Mouse (Mus musculus): ENCODE measurements at regions not wholly inside any gene's neighbourhood (a gene's known extent, or its start where the extent isn't known, plus 50 kb on each side); places are given as distances from the start of the nearest gene placed in this dataset.

- H3K4me1 ChIP-seq (ENCODE audit: control insufficient read depth, insufficient read depth, low read length), result no peaks in the 10 kb centered on the region
- no peaks in the 10 kb centered on the region for H3K9me3 ChIP-seq (replicated peaks; ENCODE audit: control insufficient read depth, low read length)
- no peak overlapping the region for H3K27ac ChIP-seq (ENCODE audit: low read depth, low read length)
- 53% methylated on average over 3 of the region's 3 CpGs for WGBS (ENCODE audit: insufficient replicate concordance)
- H3K9ac ChIP-seq (ENCODE audit: low read depth, low read length), result no peak overlapping the region
- H3K4me3 ChIP-seq (ENCODE audit: low read depth, low read length), result no peak overlapping the region
- no peaks in the 10 kb centered on the region for H3K27me3 ChIP-seq (ENCODE audit: control insufficient read depth, insufficient read depth, low read length)
- no peaks in the 10 kb centered on the region for H3K36me3 ChIP-seq (ENCODE audit: control insufficient read depth, insufficient read depth, low read length)
- ATAC-seq (replicated peaks; ENCODE audit: insufficient number of reproducible peaks, low FRiP score, low TSS enrichment), result no peak
- H3K4me2 ChIP-seq, result no peak overlapping the region
These were observed 325.8 kb upstream of the 2610001J05Rik start for GRCm38 (mm10) chr6:14197107-14197506.

- no peaks in the 10 kb centered on the region for H3K4me1 ChIP-seq (ENCODE audit: control insufficient read depth, insufficient read depth, low read length)
- ATAC-seq (replicated peaks; ENCODE audit: insufficient number of reproducible peaks, low FRiP score, low TSS enrichment), result no peak
- no peak overlapping the region for H3K4me2 ChIP-seq
- H3K4me3 ChIP-seq (ENCODE audit: low read depth, low read length), result no peak overlapping the region
- no peaks in the 10 kb centered on the region for H3K27me3 ChIP-seq (ENCODE audit: control insufficient read depth, insufficient read depth, low read length)
- H3K27ac ChIP-seq (ENCODE audit: low read depth, low read length), result no peak overlapping the region
- no peaks in the 10 kb centered on the region for H3K36me3 ChIP-seq (ENCODE audit: control insufficient read depth, insufficient read depth, low read length)
- H3K9ac ChIP-seq (ENCODE audit: low read depth, low read length), result no peak overlapping the region
- H3K9me3 ChIP-seq (replicated peaks; ENCODE audit: control insufficient read depth, low read length), result no peaks in the 10 kb centered on the region
- 82% methylated on average over 5 of the region's 5 CpGs for WGBS (ENCODE audit: insufficient replicate concordance)
These were observed 324.0 kb upstream of the 2610001J05Rik start for GRCm38 (mm10) chr6:14195351-14195750.

- H3K4me3 ChIP-seq (ENCODE audit: low read depth, low read length), result no peak overlapping the region
- H3K9ac ChIP-seq (ENCODE audit: low read depth, low read length), result no peak overlapping the region
- H3K36me3 ChIP-seq (ENCODE audit: control insufficient read depth, insufficient read depth, low read length), result no peaks in the 10 kb centered on the region
- no peaks in the 10 kb centered on the region for H3K27me3 ChIP-seq (ENCODE audit: control insufficient read depth, insufficient read depth, low read length)
- no peaks in the 10 kb centered on the region for H3K4me1 ChIP-seq (ENCODE audit: control insufficient read depth, insufficient read depth, low read length)
- H3K27ac ChIP-seq (ENCODE audit: low read depth, low read length), result no peak overlapping the region
- WGBS (ENCODE audit: insufficient replicate concordance), result 75% methylated on average over 4 of the region's 4 CpGs
- no peaks in the 10 kb centered on the region for H3K9me3 ChIP-seq (replicated peaks; ENCODE audit: control insufficient read depth, low read length)
- no peak overlapping the region for H3K4me2 ChIP-seq
- ATAC-seq (replicated peaks; ENCODE audit: insufficient number of reproducible peaks, low FRiP score, low TSS enrichment), result no peak
These were observed 320.2 kb upstream of the 2610001J05Rik start for GRCm38 (mm10) chr6:14191387-14192023.

- no peaks in the 10 kb centered on the region for H3K4me1 ChIP-seq (ENCODE audit: control insufficient read depth, insufficient read depth, low read length)
- 62% methylated on average over 2 of the region's 2 CpGs for WGBS (ENCODE audit: insufficient replicate concordance)
These were observed 314.7 kb upstream of the 2610001J05Rik start for GRCm38 (mm10) chr6:14185921-14186420.

GRCm38 (mm10) chr6:14147370-14147769, 276.1 kb upstream of the 2610001J05Rik start:
- no peak overlapping the region for H3K9ac ChIP-seq (ENCODE audit: low read depth, low read length)
- H3K27ac ChIP-seq (ENCODE audit: low read depth, low read length), result peak overlapping the region; percentile 46
- H3K9me3 ChIP-seq (replicated peaks; ENCODE audit: control insufficient read depth, low read length), result no peaks in the 10 kb centered on the region
- peak overlapping the region; percentile 24; the same call in 1 of the 2 replicates for H3K4me2 ChIP-seq
- no peaks in the 10 kb centered on the region for H3K36me3 ChIP-seq (ENCODE audit: control insufficient read depth, insufficient read depth, low read length)
- no peaks in the 10 kb centered on the region for H3K27me3 ChIP-seq (ENCODE audit: control insufficient read depth, insufficient read depth, low read length)
- no peak overlapping the region for H3K4me3 ChIP-seq (ENCODE audit: low read depth, low read length)
- no peak for ATAC-seq (replicated peaks; ENCODE audit: insufficient number of reproducible peaks, low FRiP score, low TSS enrichment)
- no peaks in the 10 kb centered on the region for H3K4me1 ChIP-seq (ENCODE audit: control insufficient read depth, insufficient read depth, low read length)

More at GRCm38 (mm10) chr6:14185921-14186420, 314.7 kb upstream of the 2610001J05Rik start:
- no peaks in the 10 kb centered on the region for H3K27me3 ChIP-seq (ENCODE audit: control insufficient read depth, insufficient read depth, low read length)
- H3K27ac ChIP-seq (ENCODE audit: low read depth, low read length), result no peak overlapping the region
- H3K9ac ChIP-seq (ENCODE audit: low read depth, low read length), result no peak overlapping the region
- no peak overlapping the region for H3K4me2 ChIP-seq
- H3K36me3 ChIP-seq (ENCODE audit: control insufficient read depth, insufficient read depth, low read length), result no peaks in the 10 kb centered on the region
- no peak for ATAC-seq (replicated peaks; ENCODE audit: insufficient number of reproducible peaks, low FRiP score, low TSS enrichment)
- H3K4me3 ChIP-seq (ENCODE audit: low read depth, low read length), result no peak overlapping the region
- 0 out of 2 replicates have a peak, but pooled peaks cover 3% of the 10 kb centered on the region for H3K9me3 ChIP-seq (replicated peaks; ENCODE audit: control insufficient read depth, low read length)

- 81% methylated on average over 4 of the region's 4 CpGs for WGBS (ENCODE audit: insufficient replicate concordance)
- Histone ChIP-seq H3K27ac (ENCODE audit: low read depth, low read length) (no peak overlapping the region), H3K4me3 (ENCODE audit: low read depth, low read length) (no peak overlapping the region), H3K9me3 (replicated peaks; ENCODE audit: control insufficient read depth, low read length) (no peaks in the 10 kb centered on the region), H3K36me3 (ENCODE audit: control insufficient read depth, insufficient read depth, low read length) (no peaks in the 10 kb centered on the region), H3K4me2 (no peak overlapping the region), H3K4me1 (ENCODE audit: control insufficient read depth, insufficient read depth, low read length) (no peaks in the 10 kb centered on the region), H3K9ac (ENCODE audit: low read depth, low read length) (no peak overlapping the region), H3K27me3 (ENCODE audit: control insufficient read depth, insufficient read depth, low read length) (no peaks in the 10 kb centered on the region)
- ATAC-seq (replicated peaks; ENCODE audit: insufficient number of reproducible peaks, low FRiP score, low TSS enrichment), result no peak
These were observed 275.1 kb upstream of the 2610001J05Rik start for GRCm38 (mm10) chr6:14146394-14146793.

GRCm38 (mm10) chr6:14142107-14142751, 270.9 kb upstream of the 2610001J05Rik start:
- no peaks in the 10 kb centered on the region for H3K27me3 ChIP-seq (ENCODE audit: control insufficient read depth, insufficient read depth, low read length)
- WGBS (ENCODE audit: insufficient replicate concordance), result 84% methylated on average over 8 of the region's 8 CpGs
- H3K4me3 ChIP-seq (ENCODE audit: low read depth, low read length), result no peak overlapping the region
- no peaks in the 10 kb centered on the region for H3K9me3 ChIP-seq (replicated peaks; ENCODE audit: control insufficient read depth, low read length)
- no peak for ATAC-seq (replicated peaks; ENCODE audit: insufficient number of reproducible peaks, low FRiP score, low TSS enrichment)
- no peak overlapping the region for H3K4me2 ChIP-seq
- H3K4me1 ChIP-seq (ENCODE audit: control insufficient read depth, insufficient read depth, low read length), result no peaks in the 10 kb centered on the region
- H3K27ac ChIP-seq (ENCODE audit: low read depth, low read length), result no peak overlapping the region
- no peaks in the 10 kb centered on the region for H3K36me3 ChIP-seq (ENCODE audit: control insufficient read depth, insufficient read depth, low read length)
- no peak overlapping the region for H3K9ac ChIP-seq (ENCODE audit: low read depth, low read length)

GRCm38 (mm10) chr6:14130392-14131144, 259.2 kb upstream of the 2610001J05Rik start:
- H3K9me3 ChIP-seq (replicated peaks; ENCODE audit: control insufficient read depth, low read length), result no peaks in the 10 kb centered on the region
- no peak overlapping the region for H3K4me3 ChIP-seq (ENCODE audit: low read depth, low read length)
- WGBS (ENCODE audit: insufficient replicate concordance), result 82% methylated on average over 1 of the region's 1 CpGs
- no peaks in the 10 kb centered on the region for H3K36me3 ChIP-seq (ENCODE audit: control insufficient read depth, insufficient read depth, low read length)
- no peaks in the 10 kb centered on the region for H3K4me1 ChIP-seq (ENCODE audit: control insufficient read depth, insufficient read depth, low read length)
- ATAC-seq (replicated peaks; ENCODE audit: insufficient number of reproducible peaks, low FRiP score, low TSS enrichment), result no peak
- H3K27ac ChIP-seq (ENCODE audit: low read depth, low read length), result no peak overlapping the region
- no peak overlapping the region for H3K9ac ChIP-seq (ENCODE audit: low read depth, low read length)
- H3K4me2 ChIP-seq, result no peak overlapping the region
- no peaks in the 10 kb centered on the region for H3K27me3 ChIP-seq (ENCODE audit: control insufficient read depth, insufficient read depth, low read length)

Data from heart, embryonic 11.5 days (tissue).